Mouse (Mus musculus) thymus, postnatal 14 days (tissue): Measurements from ENCODE around the gene Dhx9.
"Not testable (repeated sequence)": the region's sequence is repeated elsewhere in the genome, so short reads cannot be mapped to it uniquely, and the experiment has no call there.

ENCODE experiments used
- DNase-seq: peaks from one replicate; pipeline ENCODE4 v3.0.0; 2021

Dhx9 gene

DNA sequence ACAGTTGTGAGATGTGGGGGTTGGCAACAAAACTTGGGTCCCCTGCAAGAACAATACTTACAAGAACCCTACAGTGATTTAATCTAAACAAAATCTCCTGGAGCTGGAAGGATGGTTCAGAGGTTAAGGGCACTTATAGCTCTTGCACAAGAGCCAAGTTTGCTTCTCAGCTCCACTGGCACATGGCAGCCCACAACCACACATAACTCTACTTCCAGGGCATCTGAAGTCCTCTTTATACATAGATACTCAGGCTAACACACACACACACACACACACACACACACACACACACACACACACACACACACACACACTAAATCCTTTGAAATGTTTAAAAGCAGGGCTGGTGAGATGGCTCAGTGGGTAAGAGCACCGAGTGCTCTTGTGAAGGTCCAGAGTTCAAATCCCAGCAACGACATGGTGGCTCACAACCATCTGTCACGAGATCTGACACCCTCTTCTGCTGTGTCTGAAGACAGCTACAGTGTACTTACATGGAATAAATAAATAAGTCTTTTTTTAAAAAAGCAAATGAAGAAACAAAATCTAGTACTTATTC lies 71.1 kb downstream of the Dhx9 start:
- DNase-seq: not testable (repeated sequence)

DNA sequence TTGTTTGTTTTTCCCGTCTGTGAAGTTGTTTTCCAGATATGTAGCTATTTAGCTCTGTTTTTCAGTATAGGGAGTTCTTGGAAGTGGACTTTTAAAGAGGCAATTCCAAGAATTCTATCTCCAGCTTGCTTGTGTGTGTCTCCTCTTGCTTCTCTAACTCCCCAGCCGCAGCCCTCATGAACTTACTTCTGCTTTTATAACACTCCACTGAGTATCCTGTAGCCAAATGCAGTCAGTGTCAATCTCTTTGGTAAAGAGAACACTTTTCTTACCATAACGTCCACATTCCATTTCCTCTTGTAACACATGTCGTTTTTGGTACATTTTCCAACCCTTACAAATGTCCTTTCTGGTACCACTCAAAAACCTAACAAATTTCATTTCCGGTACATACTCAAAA lies 71.7 kb downstream of the Dhx9 start:
- not testable (repeated sequence) for DNase-seq

DNA sequence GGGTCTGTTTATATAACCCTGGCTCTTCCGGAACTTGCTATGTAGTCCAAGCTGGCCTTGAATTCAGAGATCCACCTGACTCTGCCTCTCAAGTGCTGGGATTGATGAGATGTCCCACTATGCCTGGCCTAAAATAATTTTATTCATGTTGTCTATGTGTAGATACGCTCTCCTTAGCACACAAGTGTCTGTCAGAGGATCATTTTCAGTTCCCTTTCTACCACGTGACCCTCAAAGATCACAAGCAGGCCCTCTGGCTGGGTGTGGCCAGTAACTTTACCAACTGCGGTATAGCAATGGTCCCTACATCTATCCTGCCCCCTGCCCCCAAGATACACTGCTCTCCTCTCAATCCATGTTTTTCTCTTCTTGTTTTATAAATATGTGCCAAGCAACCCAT lies 72.5 kb downstream of the Dhx9 start:
- DNase-seq: peak; percentile 82

DNA sequence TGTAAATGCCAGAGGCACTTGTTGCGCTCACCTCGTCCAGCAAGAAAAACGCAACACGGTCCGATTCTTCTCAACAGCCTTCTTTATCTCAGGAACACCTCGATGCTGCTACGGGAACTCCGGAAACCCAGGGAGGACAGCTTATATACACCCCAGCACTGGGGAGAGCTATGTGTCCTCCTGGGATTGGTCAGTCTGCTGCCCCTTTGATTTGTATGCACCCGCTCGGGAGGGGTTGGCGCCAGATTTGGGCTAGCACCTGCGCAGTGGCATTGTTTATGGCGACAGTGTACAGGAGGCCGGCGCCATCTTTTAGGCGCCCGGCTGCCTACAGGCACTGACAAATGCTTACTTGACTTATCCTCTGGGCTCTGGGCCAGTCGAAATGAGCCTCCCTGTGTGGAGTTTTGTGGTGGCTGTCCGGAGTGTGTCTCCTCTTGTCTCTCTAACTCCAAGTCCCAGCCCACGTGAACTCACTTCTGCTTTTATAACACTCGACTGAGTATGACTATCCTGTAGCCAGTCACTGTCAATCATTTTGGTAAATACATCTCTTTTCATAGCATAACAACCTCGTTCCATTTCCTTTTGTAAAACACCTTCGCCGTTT lies 73.2 kb downstream of the Dhx9 start:
- peak; percentile 97 for DNase-seq

DNA sequence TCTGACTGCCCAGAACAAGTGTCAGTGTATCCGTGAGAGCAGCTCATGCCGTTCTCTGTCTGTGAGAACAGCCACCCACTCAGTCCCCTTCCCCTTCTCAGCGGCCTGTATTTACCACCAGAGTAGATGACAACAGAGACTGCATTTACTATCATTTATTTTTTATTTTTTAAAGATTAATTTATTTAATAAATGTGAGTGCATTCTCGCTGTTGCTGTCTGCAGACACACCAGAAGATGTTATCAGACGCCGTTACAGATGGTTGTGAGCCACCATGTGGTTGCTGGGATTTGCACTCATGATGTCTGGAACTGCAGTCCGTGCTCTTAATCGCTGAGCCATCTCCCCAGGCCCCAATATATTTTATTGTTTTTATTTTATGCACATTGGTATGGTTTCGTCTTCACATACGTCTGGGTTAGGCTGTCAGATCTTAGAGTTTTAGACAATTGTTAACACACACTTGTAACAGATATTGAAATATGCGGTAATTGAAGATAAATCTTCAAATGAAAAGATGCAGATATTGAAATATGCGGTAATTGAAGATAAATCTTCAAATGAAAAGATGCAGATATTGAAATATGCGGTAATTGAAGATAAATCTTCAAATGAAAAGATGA lies 74.0 kb downstream of the Dhx9 start:
- peak; percentile 66 for DNase-seq

DNA sequence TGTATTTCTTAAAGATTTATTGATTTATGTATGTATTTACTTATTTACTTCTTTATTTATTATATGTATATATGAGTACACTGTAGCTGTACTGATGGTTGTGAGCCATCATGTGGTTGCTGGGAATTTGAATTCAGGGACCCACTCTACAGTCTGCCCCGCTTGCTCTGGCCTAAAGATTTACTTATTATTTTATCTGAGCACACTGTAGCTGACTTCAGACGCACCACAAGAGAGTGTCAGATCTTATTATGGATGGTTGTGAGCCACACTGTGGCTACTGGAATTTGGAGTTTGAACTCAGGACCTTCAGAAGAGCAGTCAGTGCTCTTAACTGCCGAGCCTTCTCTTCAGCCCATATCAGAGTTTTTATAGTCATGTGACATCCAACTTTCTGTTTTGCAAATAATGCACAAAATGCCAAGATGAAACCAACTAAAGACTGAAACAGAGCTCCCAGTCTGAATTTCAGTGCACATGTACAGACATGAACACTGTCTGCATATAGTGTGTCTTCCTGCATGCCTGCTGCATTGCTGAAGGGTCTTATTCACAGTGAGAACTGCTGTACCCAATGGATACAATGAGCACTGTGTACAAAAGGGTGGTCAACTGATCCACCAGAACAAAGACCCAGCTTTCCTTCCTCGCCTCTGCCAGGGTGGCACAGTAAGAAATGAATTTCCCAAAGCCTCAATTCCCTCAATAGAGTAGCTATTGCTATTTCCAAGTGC lies 74.6 kb downstream of the Dhx9 start:
- not testable (repeated sequence) for DNase-seq

DNA sequence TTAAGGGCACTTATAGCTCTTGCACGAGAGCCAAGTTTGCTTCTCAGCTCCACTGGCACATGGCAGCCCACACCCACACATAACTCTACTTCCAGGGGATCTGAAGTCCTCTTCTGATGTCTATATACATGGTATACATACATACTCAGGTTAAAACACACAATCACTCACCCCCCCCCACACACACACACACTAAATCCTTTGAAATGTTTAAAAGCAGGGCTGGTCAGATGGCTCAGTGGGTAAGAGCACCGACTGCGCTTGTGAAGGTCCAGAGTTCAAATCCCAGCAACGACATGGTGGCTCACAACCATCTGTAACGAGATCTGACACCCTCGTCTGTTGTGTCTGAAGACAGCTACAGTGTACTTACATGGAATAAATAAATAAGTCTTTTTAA lies 75.7 kb downstream of the Dhx9 start:
- no peak for DNase-seq

DNA sequence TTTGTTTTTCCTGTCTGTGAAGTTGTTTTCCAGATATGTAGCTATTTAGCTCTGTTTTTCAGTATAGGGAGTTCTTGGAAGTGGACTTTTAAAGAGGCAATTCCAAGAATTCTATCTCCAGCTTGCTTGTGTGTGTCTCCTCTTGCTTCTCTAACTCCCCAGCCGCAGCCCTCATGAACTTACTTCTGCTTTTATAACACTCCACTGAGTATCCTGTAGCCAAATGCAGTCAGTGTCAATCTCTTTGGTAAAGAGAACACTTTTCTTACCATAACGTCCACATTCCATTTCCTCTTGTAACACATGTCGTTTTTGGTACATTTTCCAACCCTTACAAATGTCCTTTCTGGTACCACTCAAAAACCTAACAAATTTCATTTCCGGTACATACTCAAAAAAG lies 76.5 kb downstream of the Dhx9 start:
- DNase-seq: not testable (repeated sequence)

DNA sequence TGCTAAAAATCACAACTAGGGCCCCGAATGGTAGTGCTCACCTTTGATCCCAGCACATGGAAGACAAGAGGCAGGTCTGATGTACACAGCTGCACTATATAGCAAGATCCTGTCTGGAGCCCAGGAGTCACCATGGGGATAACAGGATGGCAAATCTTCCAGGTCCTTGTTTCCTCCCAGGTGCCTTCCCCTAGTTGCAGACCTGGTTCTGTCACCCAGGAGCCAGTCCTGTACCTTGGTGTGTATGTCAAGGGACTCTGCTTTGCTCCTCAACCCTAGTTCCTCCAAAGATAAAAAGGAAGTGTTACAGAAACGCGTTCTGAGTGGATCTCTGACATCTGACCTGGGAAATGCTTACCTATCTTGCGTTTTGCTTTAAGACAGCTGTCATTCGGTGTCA lies 79.2 kb downstream of the Dhx9 start:
- not testable (repeated sequence) for DNase-seq

DNA sequence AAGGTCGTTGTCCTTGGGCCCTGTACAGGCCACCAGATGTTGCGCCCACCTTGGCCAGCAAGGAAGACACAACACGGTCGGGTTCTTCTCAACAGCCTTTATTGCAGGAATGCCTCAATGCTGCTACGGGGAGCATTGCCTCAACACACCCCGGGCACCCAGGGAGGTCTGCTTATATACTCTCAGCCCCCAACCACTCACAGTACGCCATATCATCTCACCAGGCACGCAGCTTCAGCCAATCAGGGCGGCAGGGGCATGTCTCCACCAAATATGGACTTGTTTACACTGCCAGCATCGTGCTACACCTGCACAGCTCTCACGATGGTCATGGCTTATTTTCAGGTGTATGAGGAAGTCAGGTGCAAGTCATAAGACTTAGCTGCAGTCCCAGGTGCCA lies 79.8 kb downstream of the Dhx9 start:
- not testable (repeated sequence) for DNase-seq
